Mouse (Mus musculus): ENCODE measurements around the gene Dsp. TPM values are rescaled to one million over a fixed set of nuclear protein-coding genes. Genes with fewer than 3 reads are reported as not detected.

Gene Dsp
- polyA plus RNA-seq, 2 experiments from 2014 or later, result 0.13 to 0.15 TPM

- ATAC-seq, result no peak
These were observed 42.3 kb downstream of the Dsp start for GRCm38 (mm10) chr13:38193406-38193805.

DNA sequence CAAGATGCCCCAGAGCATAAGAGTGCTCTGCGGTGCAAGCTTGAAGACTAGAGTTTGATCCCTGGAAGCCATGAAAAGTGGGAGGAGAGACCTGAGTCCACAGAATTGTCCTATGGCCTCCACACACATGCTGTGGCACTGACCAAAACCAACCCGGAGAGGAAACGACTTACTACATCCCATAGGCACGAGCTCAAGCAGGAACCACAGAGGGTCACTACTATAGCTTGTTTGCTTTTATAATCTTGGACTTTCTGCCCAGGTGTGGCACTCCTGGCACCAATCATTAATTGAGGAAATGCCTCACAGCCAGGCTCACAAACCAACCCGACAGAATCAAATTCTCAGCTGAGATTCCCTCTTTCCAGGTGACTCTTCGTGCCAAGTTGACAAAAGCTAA is 50.3 kb downstream of the Dsp start:
- ATAC-seq, result no peak

DNA sequence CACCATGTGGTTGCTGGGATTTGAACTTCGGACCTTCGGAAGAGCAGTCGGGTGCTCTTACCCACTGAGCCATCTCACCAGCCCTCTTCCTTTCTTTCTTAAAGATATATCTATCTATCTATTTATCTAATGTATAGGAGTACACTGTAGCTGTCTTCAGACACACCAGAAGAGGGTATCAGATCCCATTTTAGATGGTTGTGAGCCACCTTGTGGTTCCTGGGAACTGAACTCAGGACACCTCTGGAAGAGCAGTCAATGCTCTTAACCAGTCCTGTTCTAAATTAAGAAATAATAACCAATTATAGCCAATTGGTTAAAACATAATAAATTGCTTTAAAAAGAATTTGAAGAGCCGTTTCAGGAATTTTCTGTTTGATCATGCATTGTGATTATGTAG is 53.1 kb downstream of the Dsp start:
- ATAC-seq, result no peak

- ATAC-seq, result peak; percentile 99
These were observed 53.8 kb downstream of the Dsp start, which contains the start of gene Snrnp48 for GRCm38 (mm10) chr13:38204702-38205482. TSS of gene Snrnp48 (plus strand) at chr13:38204938.

DNA sequence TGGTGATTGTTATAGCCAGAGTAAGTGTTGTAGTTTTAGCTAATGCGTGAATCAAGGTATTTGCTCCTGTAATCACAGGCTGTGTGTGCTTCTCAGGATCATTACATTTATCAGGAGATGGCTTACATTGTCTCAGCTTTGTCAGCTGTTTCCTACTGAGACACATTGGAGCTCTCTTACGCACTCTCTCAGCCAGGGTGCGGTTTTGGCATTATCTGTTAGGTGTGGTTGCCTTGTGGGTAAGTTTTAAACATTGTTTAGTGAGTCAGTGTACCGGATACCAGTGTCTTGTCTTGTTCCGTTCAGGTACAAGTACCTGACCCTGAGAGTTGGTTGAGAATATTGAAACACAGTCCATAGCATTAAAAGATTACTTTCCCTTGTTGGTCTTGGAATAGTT is 60.0 kb downstream of the Dsp start:
- no peak for ATAC-seq

- no peak for ATAC-seq
These were observed 67.6 kb downstream of the Dsp start for GRCm38 (mm10) chr13:38218686-38219085.

DNA sequence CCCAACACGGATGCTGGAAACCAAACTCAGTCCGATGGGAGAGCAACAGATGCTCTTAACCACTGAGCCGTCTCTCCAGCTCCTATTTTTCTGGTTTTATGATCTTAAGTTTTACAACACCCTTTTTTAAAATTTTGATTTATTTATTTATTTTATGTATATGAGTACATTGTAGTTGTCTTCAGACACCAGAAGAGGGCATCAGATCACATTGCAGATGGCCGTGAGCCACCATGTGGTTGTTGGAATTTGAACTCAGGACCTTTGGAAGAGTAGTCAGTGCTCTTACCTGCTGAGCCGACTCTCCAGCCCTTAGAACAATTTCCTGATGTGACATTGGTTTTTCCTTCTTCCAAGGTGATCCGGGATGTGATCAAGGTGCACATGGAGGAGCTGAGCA is 69.2 kb downstream of the Dsp start:
- no peak for ATAC-seq

GRCm38 (mm10) chr13:38230177-38230821 is 79.2 kb downstream of the Dsp start:
- no peak for ATAC-seq

DNA sequence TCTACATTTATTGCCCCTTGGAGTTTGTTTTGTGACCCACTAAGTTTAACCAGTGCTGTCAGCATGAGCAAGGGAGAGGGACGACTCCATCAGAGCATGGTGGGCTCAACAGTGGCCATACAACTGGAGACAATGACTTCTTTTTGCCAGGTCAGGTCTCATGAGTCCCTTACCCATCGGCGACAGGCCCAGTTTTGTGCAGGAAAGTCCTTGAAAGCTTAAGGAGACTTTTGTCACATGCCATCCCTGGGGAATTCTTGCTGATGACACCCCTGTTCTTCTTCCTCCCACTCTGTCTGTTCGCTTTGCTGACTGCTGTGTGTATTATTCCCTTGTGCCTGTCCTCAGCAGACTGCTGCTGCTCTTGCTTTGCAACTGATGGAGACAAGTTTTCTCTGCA is 81.3 kb downstream of the Dsp start:
- no peak for ATAC-seq

- ATAC-seq, result no peak
These were observed 81.9 kb downstream of the Dsp start for GRCm38 (mm10) chr13:38232856-38233625.

DNA sequence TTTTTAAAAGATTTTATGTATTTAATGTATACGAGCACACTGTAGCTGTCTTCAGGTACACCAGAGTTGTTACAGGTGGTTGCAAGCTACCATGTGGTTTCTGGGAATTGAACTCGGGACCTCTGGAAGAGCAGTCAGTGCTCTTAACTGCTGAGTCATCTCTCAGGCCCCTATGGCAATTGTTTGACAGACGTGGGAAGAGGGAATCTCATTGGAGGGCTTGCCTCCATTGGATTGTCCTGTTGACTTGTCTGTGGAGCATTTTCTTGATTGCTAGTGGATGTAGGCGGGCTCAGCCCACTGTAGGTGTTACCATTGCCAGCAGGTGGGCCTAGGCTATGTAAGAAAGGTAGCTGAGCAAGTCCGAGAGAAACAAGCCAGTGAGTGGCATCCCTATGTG is 83.6 kb downstream of the Dsp start:
- ATAC-seq, result no peak

DNA sequence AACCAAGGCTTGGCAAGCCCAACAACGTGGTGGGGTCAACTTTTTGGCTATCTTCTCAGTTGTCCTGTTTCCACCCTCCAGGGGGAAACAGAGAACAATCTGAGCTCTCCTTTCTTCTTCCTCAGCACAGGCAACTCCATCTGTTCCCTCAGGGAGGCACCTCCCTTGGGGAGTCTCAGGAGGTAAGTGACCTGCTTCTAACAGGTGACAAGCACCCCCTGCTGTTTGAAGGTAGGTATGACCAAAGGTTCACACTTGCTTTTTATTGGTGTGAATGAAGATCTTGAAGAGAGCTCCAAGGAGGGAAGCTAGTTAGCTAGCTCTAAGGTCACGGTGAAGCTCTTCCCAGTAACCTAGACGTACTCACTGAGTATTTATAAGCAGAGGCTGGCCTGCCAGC is 84.3 kb downstream of the Dsp start:
- ATAC-seq, result no peak

DNA sequence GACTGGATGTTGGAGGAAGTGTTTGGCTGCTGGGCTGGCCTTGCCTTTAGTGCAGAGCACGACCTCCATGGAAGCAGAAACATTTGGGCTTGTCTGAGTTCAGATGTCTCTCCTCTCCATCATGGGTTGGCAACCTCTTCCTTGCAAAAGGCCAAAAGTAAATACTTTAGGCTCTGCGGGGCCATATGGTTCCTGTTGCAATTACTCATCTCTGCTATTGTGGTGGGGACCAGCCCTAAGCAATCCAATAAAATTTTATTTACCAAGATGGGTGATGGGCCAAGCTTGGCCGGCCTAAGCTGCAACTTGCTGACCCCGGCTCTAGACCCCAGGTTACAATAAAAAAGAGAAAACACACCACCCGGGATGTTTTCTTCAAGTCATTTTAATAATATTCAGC is 97.1 kb downstream of the Dsp start:
- no peak for ATAC-seq

Other genes starting within 250 kb of the Dsp start
- gene Ssr1, start 157.1 kb upstream of the Dsp start, polyA plus RNA-seq (2017; shearing (Covaris generic)), result 100 to 1,000 TPM; 103 to 115 TPM
- gene Riok1, start 114.3 kb upstream of the Dsp start, polyA plus RNA-seq (2017; shearing (Covaris generic)), result 100 to 1,000 TPM; 109 to 113 TPM
- 1 to 10 TPM; 1.3 to 2.2 TPM for gene Cage1, start 114.2 kb upstream of the Dsp start, polyA plus RNA-seq (2017; shearing (Covaris generic))
- gene Snrnp48, start 53.6 kb downstream of the Dsp start, polyA plus RNA-seq (2017; shearing (Covaris generic)), result 10 to 100 TPM; 50.1 to 83.1 TPM
- gene Bmp6, start 193.8 kb downstream of the Dsp start, polyA plus RNA-seq (2017; shearing (Covaris generic)), result not detected

Measured in CD4-positive, CD25-positive, alpha-beta regulatory T cell, adult 4 months (primary cell).